ENCODE assay signal across 11 mouse cellular contexts in the genomic region with DNA sequence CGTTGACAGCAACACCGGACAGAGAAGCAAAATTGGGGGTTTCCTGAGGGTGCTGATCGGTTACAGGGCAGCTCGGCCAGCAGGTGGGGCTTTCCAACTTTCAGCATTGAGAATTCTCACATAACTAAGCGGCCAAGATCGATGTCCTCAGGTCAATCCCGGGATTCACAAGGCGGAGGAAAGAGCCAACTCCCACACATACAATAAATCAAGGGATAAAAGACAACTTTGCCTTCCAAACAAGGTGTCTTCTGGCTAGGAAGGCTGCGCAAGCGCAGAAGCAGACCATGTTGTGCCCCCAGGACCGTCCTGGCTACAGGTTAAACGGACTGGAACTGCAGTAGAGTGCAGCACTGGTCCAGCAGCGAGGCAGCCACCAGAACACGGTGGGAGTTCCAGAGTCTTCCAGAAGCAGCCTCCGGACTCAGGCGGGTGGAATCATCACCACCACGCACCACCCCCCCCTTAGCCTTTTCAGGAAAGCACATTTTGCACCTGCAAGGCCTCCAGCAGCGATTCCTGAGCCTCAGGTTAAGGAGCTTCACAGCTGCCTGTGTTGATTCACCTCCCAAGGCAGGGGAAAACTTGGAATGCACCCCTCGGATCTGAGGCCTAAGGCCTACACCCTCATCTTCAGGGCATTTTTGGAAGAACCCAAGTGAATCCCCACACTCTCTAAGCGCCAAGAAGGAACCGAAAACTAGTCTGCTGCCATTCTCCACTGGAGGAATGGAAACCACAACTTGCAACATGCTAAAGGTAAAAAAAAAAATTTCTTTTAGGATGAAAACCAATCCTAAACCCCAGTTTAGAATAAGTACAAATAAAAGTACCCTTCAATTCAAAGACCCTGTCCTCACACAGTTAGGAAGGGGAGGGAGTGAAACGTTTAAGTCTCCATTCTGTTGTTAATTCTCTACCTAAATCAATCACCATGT. TPM values are rescaled to one million over a fixed set of nuclear protein-coding genes. Genes with fewer than 3 reads are reported as not detected.
DNase-seq lines count a peak whose midpoint lies in the region; ATAC-seq and TF ChIP-seq lines count a peak whose summit lies in the region.
"Had no signal": no experiment of that assay in that cellular context is flagged by ENCODE, and none has a peak within 500 bp of the region (broad histone marks: within the 10 kb centered on the region; RNA-seq: fewer than 3 reads in every experiment).

No protein-coding gene starts in this region.

- WGBS in intestine, postnatal 0 days = 56% methylated on average over 22 of the region's 22 CpGs
- 57% methylated on average over 22 of the region's 22 CpGs for WGBS in intestine, embryonic 15.5 days
- WGBS in bone marrow, adult 2 months = 59% methylated on average over 22 of the region's 22 CpGs
- WGBS in kidney, postnatal 0 days = 33% methylated on average over 22 of the region's 22 CpGs

- DNase-seq in CH12.LX (ENCODE audit: extremely low read depth) = peak; percentile 47
- DNase-seq in kidney, postnatal 0 days (ENCODE audit: low spot score) = peak; percentile 81
- DNase-seq in cerebellum, adult 18-20 months = no peak
- no peak for DNase-seq in ovary, postnatal 36 days (ENCODE audit: low spot score)
- no peak for DNase-seq in left cerebral cortex, postnatal 4 days
- DNase-seq: lung, postnatal 4 days had no signal

- no peak for TF ChIP-seq POLR2A in CH12.LX (IDR thresholded peaks at IDR 0.05; ENCODE audit: low read depth, low read length)
- no peak for TF ChIP-seq POLR2A in bone marrow, adult 2 months (IDR thresholded peaks at IDR 0.05; ENCODE audit: borderline replicate concordance, control insufficient read depth, low read depth, low read length)

- H3K4me1 ChIP-seq in intestine, postnatal 0 days (replicated peaks; ENCODE audit: control insufficient read depth, insufficient read depth, low read length) = no peaks in the 10 kb centered on the region
- H3K4me1 ChIP-seq in intestine, embryonic 15.5 days (replicated peaks) = 0 out of 2 replicates have a peak, but pooled peaks cover 2% of the 10 kb centered on the region
- H3K4me1 ChIP-seq in CH12.LX (ENCODE audit: control insufficient read depth in 1 of 2, insufficient read depth in 2 of 2) = peaks cover 10 to 77% of the 10 kb centered on the region in 2 experiments
- H3K4me1 ChIP-seq in bone marrow, adult 2 months (ENCODE audit: control insufficient read depth, insufficient read depth, low read length) = no peaks in the 10 kb centered on the region
- H3K4me1 ChIP-seq in kidney, postnatal 0 days (replicated peaks; ENCODE audit: insufficient read depth, low read length) = no peaks in the 10 kb centered on the region
- H3K4me1 ChIP-seq: heart, embryonic 13.5 days had no signal

- peaks cover 20% of the 10 kb centered on the region for H3K79me2 ChIP-seq in CH12.LX (replicated peaks; ENCODE audit: control insufficient read depth, extremely low read depth, insufficient read depth, poor library complexity, severe bottlenecking)

- no peak overlapping the region for H3K4me2 ChIP-seq in intestine, postnatal 0 days (replicated peaks; ENCODE audit: low read depth)
- no peak overlapping the region for H3K4me2 ChIP-seq in intestine, embryonic 15.5 days (replicated peaks)
- peak overlapping the region; percentile 73 for H3K4me2 ChIP-seq in CH12.LX (ENCODE audit: insufficient read depth, low read depth, poor library complexity, severe bottlenecking)
- no peak overlapping the region; the same call in 1 of the 2 replicates for H3K4me2 ChIP-seq in kidney, postnatal 0 days (ENCODE audit: low read length)
- H3K4me2 ChIP-seq: heart, embryonic 13.5 days had no signal

- in situ Hi-C loops in CH12.LX (cut with MboI; ENCODE audit: low pct_ligation_motif_present, low pct_unique_long_range_greater_than_20kb, low sequenced_read_pairs) = loop anchor here (5.0 to 25.0 kb wide), 2 partner anchors 85 to 230 kb away; partner anchors contain the start of gene Phactr4

- H3K27me3 ChIP-seq in intestine, postnatal 0 days (replicated peaks; ENCODE audit: control insufficient read depth, insufficient read depth, low read length) = no peaks in the 10 kb centered on the region
- no peaks in the 10 kb centered on the region for H3K27me3 ChIP-seq in intestine, embryonic 15.5 days (replicated peaks)
- H3K27me3 ChIP-seq in CH12.LX (replicated peaks) = no peaks in the 10 kb centered on the region
- H3K27me3 ChIP-seq in kidney, postnatal 0 days (ENCODE audit: insufficient read depth, low read length) = no peaks in the 10 kb centered on the region
- H3K27me3 ChIP-seq: heart, embryonic 13.5 days had no signal

- no peak for ATAC-seq in intestine, postnatal 0 days
- no peak for ATAC-seq in intestine, embryonic 15.5 days
- ATAC-seq in kidney, postnatal 0 days (replicated peaks; ENCODE audit: low FRiP score, low read depth) = peak; percentile 79

- peaks cover 31% of the 10 kb centered on the region for H3K36me3 ChIP-seq in intestine, postnatal 0 days (ENCODE audit: control insufficient read depth, insufficient read depth)
- peaks cover 14% of the 10 kb centered on the region for H3K36me3 ChIP-seq in intestine, embryonic 15.5 days
- peaks cover 12 to 39% of the 10 kb centered on the region in 2 experiments for H3K36me3 ChIP-seq in CH12.LX (replicated peaks in 1 of 2; ENCODE audit: control insufficient read depth in 1 of 2, insufficient read depth in 1 of 2, low read length in 1 of 2)
- peaks cover 18% of the 10 kb centered on the region; the same call in 1 of the 2 replicates for H3K36me3 ChIP-seq in kidney, postnatal 0 days (ENCODE audit: insufficient read depth, low read length)

- H3K9me3 ChIP-seq in intestine, postnatal 0 days (ENCODE audit: control insufficient read depth) = no peaks in the 10 kb centered on the region
- no peaks in the 10 kb centered on the region for H3K9me3 ChIP-seq in intestine, embryonic 15.5 days
- no peaks in the 10 kb centered on the region for H3K9me3 ChIP-seq in CH12.LX (replicated peaks; ENCODE audit: low read length)
- no peaks in the 10 kb centered on the region for H3K9me3 ChIP-seq in kidney, postnatal 0 days (replicated peaks; ENCODE audit: low read length)
- H3K9me3 ChIP-seq: heart, embryonic 13.5 days had no signal

- intact Hi-C loops in left cerebral cortex, postnatal 4 days (cut with DNase I) = loop anchor here (5.0 kb wide), 1 partner anchor 85 kb away; no protein-coding TSS in a partner anchor

- no peak overlapping the region for H3K4me3 ChIP-seq in intestine, postnatal 0 days (ENCODE audit: low read depth, low read length)
- H3K4me3 ChIP-seq in intestine, embryonic 15.5 days (replicated peaks) = no peak overlapping the region
- no peak overlapping the region for H3K4me3 ChIP-seq in CH12.LX (replicated peaks in 1 of 3; ENCODE audit: low read depth in 2 of 3, low read length in 2 of 3, poor library complexity in 1 of 3)
- no peak overlapping the region for H3K4me3 ChIP-seq in bone marrow, adult 2 months (replicated peaks; ENCODE audit: control insufficient read depth, low read depth, low read length)
- no peak overlapping the region for H3K4me3 ChIP-seq in kidney, postnatal 0 days (replicated peaks; ENCODE audit: low read depth, low read length)
- H3K4me3 ChIP-seq: heart, embryonic 13.5 days had no signal

- dilution Hi-C loops in CH12.LX (cut with MboI; ENCODE audit: extremely low pct_ligation_motif_present, extremely low pct_unique_long_range_greater_than_20kb, low sequenced_read_pairs) = no loop called here

- TF ChIP-seq RAD21 in CH12.LX (IDR thresholded peaks at IDR 0.05; ENCODE audit: low read depth, low read length) = peak; percentile 27

- TF ChIP-seq EP300 in CH12.LX (IDR thresholded peaks at IDR 0.05; ENCODE audit: low read length) = peak; percentile 83

- peak; percentile 55 for TF ChIP-seq CTCF in intestine, postnatal 0 days (IDR thresholded peaks at IDR 0.05; ENCODE audit: low read depth)
- TF ChIP-seq CTCF in CH12.LX (conservative IDR thresholded peaks at IDR 0.05 in 1 of 2, IDR thresholded peaks at IDR 0.05 in 1 of 2; ENCODE audit: low read depth in 2 of 2, low read length in 2 of 2) = peak in 1 of 2 experiments; percentile 68; a peak in 2 of 4 replicates
- peak; percentile 8; the same call in 1 of the 2 replicates for TF ChIP-seq CTCF in bone marrow, adult 2 months (IDR thresholded peaks at IDR 0.05; ENCODE audit: control insufficient read depth, insufficient read depth, low read length)
- TF ChIP-seq CTCF in kidney, postnatal 0 days (IDR thresholded peaks at IDR 0.05; ENCODE audit: low read depth) = peak; percentile 64

- no peak overlapping the region for H3K9ac ChIP-seq in intestine, postnatal 0 days (ENCODE audit: low read depth, low read length)
- H3K9ac ChIP-seq in intestine, embryonic 15.5 days = no peak overlapping the region
- peak overlapping the region; percentile 42 for H3K9ac ChIP-seq in CH12.LX (ENCODE audit: insufficient read depth, low read depth)
- H3K9ac ChIP-seq in kidney, postnatal 0 days (ENCODE audit: low read depth, low read length) = no peak overlapping the region
- H3K9ac ChIP-seq: heart, embryonic 13.5 days had no signal

- H3K27ac ChIP-seq in intestine, postnatal 0 days (ENCODE audit: low read depth, low read length) = no peak overlapping the region
- no peak overlapping the region for H3K27ac ChIP-seq in intestine, embryonic 15.5 days
- peak overlapping the region; percentile 78 for H3K27ac ChIP-seq in CH12.LX (ENCODE audit: insufficient read depth, low read depth)
- no peak overlapping the region for H3K27ac ChIP-seq in bone marrow, adult 2 months (ENCODE audit: control insufficient read depth, insufficient read depth, low read depth, low read length, poor library complexity)
- H3K27ac ChIP-seq in kidney, postnatal 0 days = peak overlapping the region; percentile 43; the same call in 1 of the 2 replicates
- H3K27ac ChIP-seq: heart, embryonic 13.5 days had no signal

RNA-seq across cellular contexts. Expression of gene Ythdf2, which starts 30.1 kb away (rescaled TPM):
- polyA plus RNA-seq in intestine, postnatal 0 days (2015; fragmentation: Nextera tagmentation; extraction: Ambion mirVana) = 38.3 and 44.9 TPM in 2 replicates
- 70.6 and 86.5 TPM in 2 replicates for polyA plus RNA-seq in intestine, embryonic 15.5 days (2015; fragmentation: Nextera tagmentation; extraction: Ambion mirVana)
- 51.6 and 63.8 TPM in 2 replicates for total RNA-seq in CH12.LX (2012; rRNA removed)
- total RNA-seq in CH12.LX (2014; rRNA removed) = 53.3 and 56.5 TPM in 2 replicates
- 78.3 and 79.4 TPM in 2 replicates for polyA plus RNA-seq in CH12.LX (2012; ENCODE audit: insufficient read length, low read depth)
- 9.9 and 14.7 TPM in 2 replicates for polyA plus RNA-seq in bone marrow, adult 2 months (2011; ENCODE audit: insufficient read depth, insufficient read length, low replicate concordance, missing spikeins)
- polyA plus RNA-seq in kidney, postnatal 0 days (2015; fragmentation: Nextera tagmentation; extraction: Ambion mirVana) = 87.7 and 89.4 TPM in 2 replicates
- 10 to 100 TPM; 69.2 to 70.6 TPM for total RNA-seq in left cerebral cortex, postnatal 4 days (2021)

RNA-seq across cellular contexts. Expression of gene Oprd1, which starts 37.7 kb away (rescaled TPM):
- polyA plus RNA-seq in intestine, postnatal 0 days (2015; fragmentation: Nextera tagmentation; extraction: Ambion mirVana) = 0.24 and 0.29 TPM in 2 replicates
- 0.28 and 0.34 TPM in 2 replicates for polyA plus RNA-seq in intestine, embryonic 15.5 days (2015; fragmentation: Nextera tagmentation; extraction: Ambion mirVana)
- total RNA-seq in CH12.LX (2012; rRNA removed) = not detected in 2 replicates
- not detected in 2 replicates for total RNA-seq in CH12.LX (2014; rRNA removed)
- polyA plus RNA-seq in CH12.LX (2012; ENCODE audit: insufficient read length, low read depth) = not detected in 2 replicates
- not detected in 2 replicates for polyA plus RNA-seq in bone marrow, adult 2 months (2011; ENCODE audit: insufficient read depth, insufficient read length, low replicate concordance, missing spikeins)
- polyA plus RNA-seq in kidney, postnatal 0 days (2015; fragmentation: Nextera tagmentation; extraction: Ambion mirVana) = 0.03 and 0.05 TPM in 2 replicates
- 1 to 10 TPM; 3.7 to 4.6 TPM for total RNA-seq in left cerebral cortex, postnatal 4 days (2021)
- total RNA-seq: neutrophil, adult 5-6 weeks had no signal

Comparison
In these comparisons a context has a peak if more than half of its experiments do, and no peak if none do; other contexts are left out.
1. H3K27ac ChIP-seq: peak in CH12.LX (single experiment) and kidney, postnatal 0 days (single experiment); none in intestine, postnatal 0 days (single experiment), intestine, embryonic 15.5 days (single experiment) and bone marrow, adult 2 months (single experiment).
2. DNase-seq: peak in CH12.LX (single experiment) and kidney, postnatal 0 days (single experiment); none in cerebellum, adult 18-20 months (0 of 2), ovary, postnatal 36 days (single experiment) and left cerebral cortex, postnatal 4 days (single experiment).